Mouse (Mus musculus) cerebellum, adult (tissue): Measurements from ENCODE around the gene St3gal4.

Experiments used
- ATAC-seq: cut with Nextera tagmentation; 2 replicates; pipeline ENCODE4 v1.9.2; 2017; ENCODE audit warnings: mild to moderate bottlenecking, moderate library complexity, mixed read lengths; ENCODE audit not compliant: insufficient number of reproducible peaks, low FRiP score, low TSS enrichment

The St3gal4 gene

GRCm38 (mm10) chr9:35131637-35132397 is 12.7 kb upstream of the St3gal4 start:
- ATAC-seq: no peak

GRCm38 (mm10) chr9:35128995-35129418 is 9.9 kb upstream of the St3gal4 start:
- no peak for ATAC-seq

GRCm38 (mm10) chr9:35128564-35128963 is 9.5 kb upstream of the St3gal4 start:
- ATAC-seq: no peak

- ATAC-seq: no peak
Observed at GRCm38 (mm10) chr9:35127561-35127960, 8.5 kb upstream of the St3gal4 start.

GRCm38 (mm10) chr9:35127147-35127546 is 8.1 kb upstream of the St3gal4 start:
- ATAC-seq: no peak

GRCm38 (mm10) chr9:35124678-35124955 is 5.5 kb upstream of the St3gal4 start:
- ATAC-seq: no peak

- ATAC-seq: no peak
Observed at GRCm38 (mm10) chr9:35123804-35124677, 5.0 kb upstream of the St3gal4 start.

- no peak for ATAC-seq
Observed at GRCm38 (mm10) chr9:35123456-35123803, 4.4 kb upstream of the St3gal4 start.

- ATAC-seq: no peak
Observed at GRCm38 (mm10) chr9:35122551-35123266, 3.6 kb upstream of the St3gal4 start.

GRCm38 (mm10) chr9:35118563-35118962 is 505 bp downstream of the St3gal4 start:
- ATAC-seq: no peak

GRCm38 (mm10) chr9:35117384-35118295 is 1.4 kb downstream of the St3gal4 start:
- peak; percentile 41; the same call in 1 of the 2 replicates for ATAC-seq

GRCm38 (mm10) chr9:35116391-35117381 is 2.4 kb downstream of the St3gal4 start:
- ATAC-seq: peak; percentile 65

- no peak for ATAC-seq
Observed at GRCm38 (mm10) chr9:35115804-35116203, 3.3 kb downstream of the St3gal4 start.

- ATAC-seq: no peak
Observed at GRCm38 (mm10) chr9:35115299-35115698, 3.8 kb downstream of the St3gal4 start.

- ATAC-seq: no peak
Observed at GRCm38 (mm10) chr9:35114234-35114633, 4.8 kb downstream of the St3gal4 start.

- no peak for ATAC-seq
Observed at GRCm38 (mm10) chr9:35111941-35112595, 7.0 kb downstream of the St3gal4 start.

- ATAC-seq: no peak
Observed at GRCm38 (mm10) chr9:35111446-35111845, 7.6 kb downstream of the St3gal4 start.

GRCm38 (mm10) chr9:35110567-35110966 is 8.5 kb downstream of the St3gal4 start:
- no peak for ATAC-seq
